Mouse (Mus musculus) megakaryocyte, embryonic 14.5 days (primary cell): Measurements from ENCODE around the gene Nr5a2.

Experiments
- FLI1 ChIP-seq: IDR thresholded peaks from 2 replicates; pipeline ENCODE4 v1.6.1; 2012; ENCODE audit warnings: low read length, inconsistent platforms, mixed read lengths
- GATA1 ChIP-seq: IDR thresholded peaks from 3 replicates; pipeline ENCODE4 v1.6.1; 2012; ENCODE audit warnings: mixed read lengths, low read length, inconsistent platforms, borderline replicate concordance

GRCm38 (mm10) chr1:136960428-136961012, at the start of gene Nr5a2:
- TF ChIP-seq GATA1 (no peak), FLI1 (no peak)
